Mouse (Mus musculus) heart, embryonic 16.5 days (tissue): ENCODE measurements around the gene Prss1. TPM values are rescaled to one million over a fixed set of nuclear protein-coding genes. Genes with fewer than 3 reads are reported as not detected.
"Not testable (repeated sequence)": the region's sequence is repeated elsewhere in the genome, so short reads cannot be mapped to it uniquely, and the experiment has no call there.

Source experiments
- ATAC-seq: fragments of 200-750 bp; cut with Nextera tagmentation; replicated peaks from 2 replicates; pipeline ENCODE4 v1.8.0; 2017; ENCODE audit warnings: moderate number of reproducible peaks; ENCODE audit not compliant: insufficient read depth, low FRiP score; ENCODE audit errors: extremely low read depth
- H3K27ac ChIP-seq: fragments of 300-500 bp; sonication (generic); 2 replicates; pipeline ENCODE4 v1.5.1; 2014; ENCODE audit warnings: mild to moderate bottlenecking, low read length, control low read depth, moderate library complexity
- H3K27me3 ChIP-seq: fragments of 300-500 bp; sonication (generic); 2 replicates; pipeline ENCODE4 v1.6.1; 2014; ENCODE audit warnings: low read length, mixed read lengths; ENCODE audit not compliant: control insufficient read depth, insufficient read depth
- H3K36me3 ChIP-seq: fragments of 300-500 bp; sonication (generic); 2 replicates; pipeline ENCODE4 v1.6.1; 2014; ENCODE audit not compliant: control insufficient read depth, insufficient read depth
- H3K4me1 ChIP-seq: fragments of 300-500 bp; sonication (generic); 2 replicates; pipeline ENCODE4 v1.6.1; 2014; ENCODE audit warnings: low read length, mixed read lengths; ENCODE audit not compliant: control insufficient read depth, insufficient read depth
- H3K4me2 ChIP-seq: fragments of 300-500 bp; sonication (generic); 2 replicates; pipeline ENCODE4 v1.6.1; 2014; ENCODE audit warnings: low read depth, mild to moderate bottlenecking, control low read depth, low read length
- H3K4me3 ChIP-seq: fragments of 300-500 bp; sonication (generic); 2 replicates; pipeline ENCODE4 v1.5.1; 2014; ENCODE audit warnings: mild to moderate bottlenecking, control low read depth, low read length
- H3K9ac ChIP-seq: fragments of 300-500 bp; sonication (generic); 2 replicates; pipeline ENCODE4 v1.6.1; 2014; ENCODE audit warnings: low read length, control low read depth
- H3K9me3 ChIP-seq: fragments of 300-500 bp; sonication (generic); replicated peaks from 2 replicates; pipeline ENCODE4 v1.6.1; 2016; ENCODE audit warnings: low read length; ENCODE audit not compliant: control insufficient read depth
- WGBS: fragments of 180-500 bp; shearing (Covaris S2); extraction: QIAGEN DNeasy Blood & Tissue Kit; methylation state at CpG from one replicate; pipeline ENCODE4 v1.1.7; 2014; 5-methylcytosine and 5-hydroxymethylcytosine counted together
- polyA plus RNA-seq: library from polyadenylated mRNA; unstranded; fragments of >200 nt; fragmentation: Nextera tagmentation; extraction: Ambion mirVana; gene quantifications from 2 replicates; pipeline ENCODE4 v1.2.1, GENCODE M21; 2015

Prss1 gene
- 0.28 TPM in 1 of 2 replicates, not detected in the other for polyA plus RNA-seq

DNA sequence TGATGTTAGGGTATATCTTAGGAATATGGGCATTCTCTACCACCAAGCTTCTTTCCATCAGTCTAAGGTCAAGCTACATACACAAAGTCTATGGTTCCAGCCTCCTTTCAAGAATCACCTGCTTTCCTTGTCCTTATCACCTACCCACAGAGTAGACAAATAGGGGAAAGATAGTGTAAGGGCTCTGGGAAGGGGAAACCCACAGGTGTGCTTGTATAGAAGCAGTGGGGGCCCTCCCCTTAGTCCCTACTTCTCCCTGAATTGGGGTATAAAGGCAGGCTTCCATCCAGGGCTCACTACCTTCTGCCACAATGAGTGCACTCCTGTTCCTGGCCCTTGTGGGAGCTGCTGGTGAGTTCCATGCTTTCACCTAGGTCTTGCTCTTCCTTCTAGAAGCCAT is at the start of gene Prss1:
Gene Prss1 (plus strand): TSS at position 301 of the 400 bp plus-strand sequence.
- H3K4me3 ChIP-seq, H3K4me2 ChIP-seq, H3K9me3 ChIP-seq, H3K36me3 ChIP-seq, H3K27me3 ChIP-seq, ATAC-seq, H3K9ac ChIP-seq, H3K4me1 ChIP-seq, H3K27ac ChIP-seq: not testable (repeated sequence)

DNA sequence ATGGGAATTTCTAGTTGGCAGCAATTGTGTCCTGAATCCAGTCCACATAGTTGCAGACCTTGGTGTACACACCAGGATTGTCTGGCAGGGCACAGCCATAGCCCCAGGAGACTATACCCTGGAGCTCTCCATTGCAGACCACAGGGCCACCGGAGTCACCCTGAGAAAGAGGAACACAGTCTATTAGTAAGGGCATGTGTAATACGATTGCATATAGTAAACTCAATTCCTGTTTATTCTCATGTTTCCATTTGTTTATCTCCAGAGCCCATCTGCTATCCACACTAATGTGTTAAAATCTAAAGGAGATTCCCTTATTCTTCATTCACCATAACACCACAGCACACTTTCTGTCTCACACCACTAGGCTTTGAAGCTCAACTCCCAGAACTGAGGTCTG is 16.5 kb upstream of the Prss1 start:
- WGBS: 100% methylated on average over 1 of the region's 2 CpGs
- not testable (repeated sequence) for H3K27me3 ChIP-seq, H3K9me3 ChIP-seq, H3K4me3 ChIP-seq, H3K4me1 ChIP-seq, H3K36me3 ChIP-seq, H3K27ac ChIP-seq, ATAC-seq, H3K9ac ChIP-seq, H3K4me2 ChIP-seq

DNA sequence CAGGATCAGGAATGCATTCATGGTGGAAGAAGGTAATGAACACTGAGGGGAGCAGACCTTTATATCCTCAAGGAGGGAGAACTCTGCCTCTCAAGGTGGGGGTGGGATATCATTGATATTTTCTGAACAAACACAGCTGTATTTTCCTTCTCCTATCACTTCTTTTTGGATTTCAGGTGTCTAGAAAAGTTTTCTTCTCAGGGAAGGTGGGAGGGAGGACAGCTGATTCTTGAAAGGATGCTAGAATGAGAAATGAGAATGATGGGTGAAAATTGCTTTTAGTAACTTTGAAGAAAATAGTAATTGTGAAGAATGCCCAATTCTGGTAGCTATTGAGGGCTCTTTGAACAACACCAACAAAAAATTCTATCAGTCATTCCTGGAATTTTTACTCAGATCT is 12.7 kb upstream of the Prss1 start, which contains the start of gene Gm10334:
Gene Gm10334 (minus strand): TSS at position 101 of the 400 bp plus-strand sequence.
- H3K4me2 ChIP-seq, H3K27ac ChIP-seq, H3K27me3 ChIP-seq, H3K4me1 ChIP-seq, H3K36me3 ChIP-seq, H3K9me3 ChIP-seq, H3K9ac ChIP-seq, H3K4me3 ChIP-seq, ATAC-seq: not testable (repeated sequence)

DNA sequence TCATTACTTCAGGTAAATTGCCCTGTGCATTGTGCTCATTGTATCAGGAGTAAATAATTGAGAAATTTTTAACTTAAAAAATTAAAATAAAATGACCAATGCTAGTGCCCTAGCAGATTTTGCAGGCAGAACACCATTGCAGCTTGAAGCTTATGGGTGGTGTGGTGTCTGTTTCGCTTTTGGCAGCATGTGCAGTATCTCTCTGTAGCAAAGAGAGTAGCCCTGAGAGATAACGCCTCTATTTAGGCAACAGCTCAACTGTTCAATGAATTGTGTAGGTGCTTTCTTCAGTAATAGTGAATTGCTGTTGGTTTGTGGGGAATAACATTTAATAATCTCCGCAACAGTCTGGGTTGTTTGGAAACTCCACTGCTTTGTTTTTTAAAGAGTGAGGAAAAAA is 40.6 kb downstream of the Prss1 start:
- Histone ChIP-seq H3K4me1 (no peaks in the 10 kb centered on the region), H3K36me3 (no peaks in the 10 kb centered on the region), H3K9me3 (peaks cover 3% of the 10 kb centered on the region; the same call in 1 of the 2 replicates), H3K9ac (no peak overlapping the region), H3K4me2 (no peak overlapping the region), H3K27me3 (no peaks in the 10 kb centered on the region), H3K27ac (no peak overlapping the region), H3K4me3 (no peak overlapping the region)
- ATAC-seq: no peak
- 76% methylated on average over 3 of the region's 3 CpGs for WGBS

DNA sequence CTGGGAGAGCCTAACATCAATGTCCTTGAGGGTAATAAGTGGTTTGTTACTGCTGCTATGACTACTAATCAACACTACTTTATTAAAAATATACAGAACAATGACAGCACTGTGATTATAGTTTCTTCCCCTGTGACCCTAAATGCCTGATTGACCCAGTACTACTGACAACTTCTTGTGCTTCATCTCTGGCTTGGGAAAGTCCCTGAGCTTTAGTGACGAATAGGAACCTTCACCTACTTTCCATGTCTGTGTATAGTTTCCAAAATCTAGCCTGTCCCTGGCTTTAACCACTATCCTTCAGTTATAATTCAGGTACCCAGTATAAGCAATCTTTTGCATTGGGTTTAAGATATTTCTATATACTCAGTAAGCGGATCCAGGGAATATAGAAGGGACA is 46.2 kb downstream of the Prss1 start:
- H3K27me3 ChIP-seq: no peaks in the 10 kb centered on the region
- no peak for ATAC-seq
- WGBS: 76% methylated on average over 2 of the region's 2 CpGs
- no peaks in the 10 kb centered on the region for H3K4me1 ChIP-seq
- no peak overlapping the region for H3K4me3 ChIP-seq
- H3K9ac ChIP-seq: no peak overlapping the region
- H3K4me2 ChIP-seq: no peak overlapping the region
- no peaks in the 10 kb centered on the region for H3K9me3 ChIP-seq
- no peak overlapping the region for H3K27ac ChIP-seq
- H3K36me3 ChIP-seq: no peaks in the 10 kb centered on the region

DNA sequence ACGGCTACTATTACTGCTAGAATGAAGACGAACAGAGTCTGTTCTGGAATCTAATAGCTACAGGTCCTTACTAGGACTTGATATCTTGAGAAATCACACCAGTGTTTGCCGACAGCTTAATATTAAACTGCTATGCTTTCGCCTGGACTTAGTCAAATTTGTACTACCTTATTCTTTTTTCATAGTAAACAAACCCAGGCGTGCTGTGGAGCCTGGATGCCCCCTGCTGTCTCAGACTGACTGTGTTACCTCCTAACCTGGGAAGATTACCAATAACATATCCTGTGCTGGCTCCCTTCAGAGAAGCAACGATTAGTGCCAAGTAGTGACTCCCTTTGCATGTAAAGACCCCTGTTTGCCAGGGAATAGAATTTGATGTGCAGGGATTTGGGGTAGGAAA is 46.6 kb downstream of the Prss1 start:
- ATAC-seq: no peak
- WGBS: 65% methylated on average over 6 of the region's 6 CpGs
- no peaks in the 10 kb centered on the region for H3K4me1 ChIP-seq
- no peak overlapping the region for H3K4me3 ChIP-seq
- no peak overlapping the region for H3K9ac ChIP-seq
- no peaks in the 10 kb centered on the region for H3K9me3 ChIP-seq
- H3K36me3 ChIP-seq: no peaks in the 10 kb centered on the region
- H3K4me2 ChIP-seq: no peak overlapping the region
- no peaks in the 10 kb centered on the region for H3K27me3 ChIP-seq
- no peak overlapping the region for H3K27ac ChIP-seq

Other genes starting within 250 kb of the Prss1 start
- gene Try4, start 156.7 kb upstream of the Prss1 start, polyA plus RNA-seq: not detected in 2 replicates
- 0.21 TPM in 1 of 2 replicates, not detected in the other for gene Try5, start 142.1 kb upstream of the Prss1 start, polyA plus RNA-seq
- gene Try10, start 104.8 kb upstream of the Prss1 start, polyA plus RNA-seq: not detected in 2 replicates
- not detected in 2 replicates for gene Prss3, start 81.3 kb upstream of the Prss1 start, polyA plus RNA-seq
- gene Gm5771, start 66.6 kb upstream of the Prss1 start, polyA plus RNA-seq: not detected in 2 replicates
- gene Gm10334, start 12.8 kb upstream of the Prss1 start, polyA plus RNA-seq: 0.18 TPM in 1 of 2 replicates, not detected in the other
- 0.30 TPM in 1 of 2 replicates, not detected in the other for gene Prss2, start 62.9 kb downstream of the Prss1 start, polyA plus RNA-seq
- gene Ephb6, start 146.6 kb downstream of the Prss1 start, polyA plus RNA-seq: 5.4 and 6.5 TPM in 2 replicates
- gene Trpv6, start 177.5 kb downstream of the Prss1 start, polyA plus RNA-seq: 0.09 and 0.31 TPM in 2 replicates
- gene Trpv5, start 221.8 kb downstream of the Prss1 start, polyA plus RNA-seq: not detected in 2 replicates
- gene Llcfc1, start 225.5 kb downstream of the Prss1 start, polyA plus RNA-seq: not detected in 2 replicates
- gene Kel, start 245.4 kb downstream of the Prss1 start, polyA plus RNA-seq: 1.8 and 2.6 TPM in 2 replicates